Mouse (Mus musculus) stomach, postnatal 0 days (tissue): ENCODE results near the gene Mrps7. TPM values are rescaled to one million over a fixed set of nuclear protein-coding genes. Genes with fewer than 3 reads are reported as not detected.
A peak's percentile ranks its signal among the peaks of the same experiment; 100 is the strongest.
"Not testable (repeated sequence)": the region's sequence is repeated elsewhere in the genome, so short reads cannot be mapped to it uniquely, and the experiment has no call there.

Experiments used
- ATAC-seq: fragments of 200-750 bp; cut with Nextera tagmentation; 2 replicates; pipeline ENCODE4 v1.8.0; 2017; ENCODE audit not compliant: low FRiP score, low TSS enrichment
- DNase-seq: peaks from one replicate; pipeline ENCODE4 v3.0.0-alpha.2; 2016; ENCODE audit warnings: low spot score
- H3K27ac ChIP-seq: fragments of 300-500 bp; sonication (generic); replicated peaks from 2 replicates; pipeline ENCODE4 v1.5.1; 2014; ENCODE audit warnings: mild to moderate bottlenecking, control low read depth
- H3K27me3 ChIP-seq: fragments of 300-500 bp; sonication (generic); 2 replicates; pipeline ENCODE4 v1.6.1; 2014; ENCODE audit warnings: low read length; ENCODE audit not compliant: control insufficient read depth, insufficient read depth
- H3K36me3 ChIP-seq: fragments of 300-500 bp; sonication (generic); 2 replicates; pipeline ENCODE4 v1.6.1; 2014; ENCODE audit warnings: low read length, mixed read lengths; ENCODE audit not compliant: control insufficient read depth, insufficient read depth
- H3K4me1 ChIP-seq: fragments of 300-500 bp; sonication (generic); replicated peaks from 2 replicates; pipeline ENCODE4 v1.6.1; 2014; ENCODE audit warnings: antibody characterized with exemption; ENCODE audit not compliant: control insufficient read depth, insufficient read depth
- H3K4me2 ChIP-seq: fragments of 300-500 bp; sonication (generic); replicated peaks from 2 replicates; pipeline ENCODE4 v1.6.1; 2014; ENCODE audit warnings: low read depth, mild to moderate bottlenecking, control low read depth, moderate library complexity
- H3K4me3 ChIP-seq: fragments of 300-500 bp; sonication (generic); 2 replicates; pipeline ENCODE4 v1.5.1; 2014; ENCODE audit warnings: low read depth, low read length, control low read depth
- H3K9ac ChIP-seq: fragments of 300-500 bp; sonication (generic); 2 replicates; pipeline ENCODE4 v1.6.1; 2014; ENCODE audit warnings: mild to moderate bottlenecking, low read length, control low read depth, mixed read lengths
- H3K9me3 ChIP-seq: fragments of 300-500 bp; sonication (generic); 2 replicates; pipeline ENCODE4 v1.6.1; 2016; ENCODE audit warnings: low read length; ENCODE audit not compliant: control insufficient read depth
- CTCF ChIP-seq: IDR thresholded peaks from 2 replicates; pipeline ENCODE4 v1.5.1; 2016; ENCODE audit warnings: antibody characterized with exemption, low read depth, mild to moderate bottlenecking, moderate library complexity
- EP300 ChIP-seq: optimal IDR thresholded peaks from 2 replicates; pipeline ENCODE3; 2016; ENCODE audit warnings: antibody characterized with exemption
- WGBS: fragments of 180-500 bp; shearing (Covaris S2); extraction: QIAGEN DNeasy Blood & Tissue Kit; methylation state at CpG from one replicate; pipeline ENCODE4 v1.1.7; 2014; 5-methylcytosine and 5-hydroxymethylcytosine counted together
- polyA plus RNA-seq: library from polyadenylated mRNA; unstranded; fragments of >200 nt; fragmentation: Nextera tagmentation; extraction: Ambion mirVana; gene quantifications from 2 replicates; pipeline ENCODE4 v1.2.1, GENCODE M21; 2015

Gene Mrps7
- polyA plus RNA-seq, 1 experiment from 2014 or later, result 58.4 TPM

- TF ChIP-seq EP300 (no peak), CTCF (no peak)
- H3K36me3 ChIP-seq, result no peaks in the 10 kb centered on the region
- WGBS, result 80% methylated on average over 3 of the region's 4 CpGs
- no peak overlapping the region for H3K4me3 ChIP-seq
- no peaks in the 10 kb centered on the region for H3K9me3 ChIP-seq
- H3K4me1 ChIP-seq, result no peaks in the 10 kb centered on the region
- no peak overlapping the region for H3K27ac ChIP-seq
- no peak overlapping the region for H3K4me2 ChIP-seq
- H3K27me3 ChIP-seq, result no peaks in the 10 kb centered on the region
- no peak for DNase-seq
- no peak for ATAC-seq
- H3K9ac ChIP-seq, result no peak overlapping the region
Measured at GRCm38 (mm10) chr11:115640311-115640828, 36.6 kb downstream of the Mrps7 start.

DNA sequence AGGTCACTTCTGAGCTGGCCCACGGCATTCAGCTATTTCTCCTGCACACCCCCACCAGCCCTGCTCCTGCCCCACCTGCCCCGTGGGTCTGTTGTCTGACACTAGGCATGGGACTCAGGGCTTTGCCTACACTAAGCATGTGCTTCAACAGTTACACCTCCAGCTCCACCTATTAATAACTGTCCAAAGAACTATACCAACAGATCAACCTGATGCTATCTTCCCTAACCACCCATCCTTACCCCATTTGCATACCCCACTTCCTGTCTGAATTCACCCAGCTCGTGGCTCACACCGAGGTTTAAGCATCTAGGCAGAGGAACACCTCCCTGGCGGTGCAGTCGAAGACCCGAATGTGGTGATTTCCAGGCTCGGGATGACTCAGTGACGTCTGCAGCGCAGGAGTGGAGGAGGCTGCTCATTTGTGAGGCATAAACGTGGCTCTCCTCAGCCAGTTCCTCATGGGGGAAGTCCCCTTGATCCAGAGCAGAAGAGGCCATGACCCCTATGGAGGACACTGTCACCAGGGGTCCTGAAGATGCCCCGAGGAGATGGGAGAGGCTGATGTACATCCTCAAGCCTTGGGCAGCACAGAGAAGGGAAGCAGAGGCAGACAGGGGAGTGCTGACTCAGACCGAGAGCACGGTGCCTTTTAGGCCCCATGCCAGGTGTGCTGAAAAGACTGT lies 37.4 kb downstream of the Mrps7 start:
- Histone ChIP-seq H3K9me3 (no peaks in the 10 kb centered on the region), H3K4me3 (no peak overlapping the region), H3K36me3 (no peaks in the 10 kb centered on the region), H3K27me3 (no peaks in the 10 kb centered on the region), H3K4me1 (no peaks in the 10 kb centered on the region), H3K9ac (no peak overlapping the region), H3K27ac (no peak overlapping the region), H3K4me2 (no peak overlapping the region)
- no peak for TF ChIP-seq EP300
- TF ChIP-seq CTCF, result no peak
- 0 out of 2 replicates have a peak, but pooled peaks have one; percentile 4 for ATAC-seq
- no peak for DNase-seq
- 49% methylated on average over 14 of the region's 14 CpGs for WGBS

- 85% methylated on average over 4 of the region's 4 CpGs for WGBS
- no peak overlapping the region for H3K27ac ChIP-seq
- no peak overlapping the region for H3K9ac ChIP-seq
- no peak overlapping the region for H3K4me2 ChIP-seq
- H3K4me1 ChIP-seq, result no peaks in the 10 kb centered on the region
- H3K4me3 ChIP-seq, result no peak overlapping the region
- TF ChIP-seq CTCF, result no peak
- TF ChIP-seq EP300, result no peak
- H3K36me3 ChIP-seq, result peaks cover 2% of the 10 kb centered on the region; the same call in 1 of the 2 replicates
- DNase-seq (no peak), ATAC-seq (no peak)
- no peaks in the 10 kb centered on the region for H3K9me3 ChIP-seq
- H3K27me3 ChIP-seq, result no peaks in the 10 kb centered on the region
Measured at GRCm38 (mm10) chr11:115641664-115642036, 37.9 kb downstream of the Mrps7 start.

DNA sequence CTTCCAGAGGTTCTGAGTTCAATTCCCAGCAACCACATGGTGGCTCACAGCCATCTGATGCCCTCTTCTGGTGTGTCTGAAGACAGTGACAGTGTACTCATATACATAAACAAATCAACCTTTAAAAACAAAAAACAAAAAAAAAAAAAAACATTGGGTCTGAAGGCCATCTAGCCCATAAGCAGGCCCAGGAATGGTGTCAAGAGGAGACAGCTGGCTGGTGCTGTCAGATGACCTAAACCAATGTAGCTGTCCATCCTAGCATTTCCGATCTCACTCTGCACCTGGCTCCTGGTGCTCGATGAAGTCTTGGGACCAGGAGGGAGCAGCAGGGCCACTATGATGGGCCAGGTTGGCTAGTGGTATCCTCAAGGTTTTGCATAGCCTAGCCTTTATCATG lies 39.0 kb downstream of the Mrps7 start:
- 95% methylated on average over 2 of the region's 2 CpGs for WGBS
- H3K4me3 ChIP-seq, result no peak overlapping the region
- no peak overlapping the region for H3K27ac ChIP-seq
- H3K36me3 ChIP-seq, result peaks cover 6% of the 10 kb centered on the region; the same call in 1 of the 2 replicates
- H3K4me1 ChIP-seq, result no peaks in the 10 kb centered on the region
- ATAC-seq (no peak), DNase-seq (no peak)
- no peak overlapping the region for H3K4me2 ChIP-seq
- H3K9ac ChIP-seq, result no peak overlapping the region
- TF ChIP-seq CTCF, result no peak
- TF ChIP-seq EP300, result no peak
- no peaks in the 10 kb centered on the region for H3K9me3 ChIP-seq
- no peaks in the 10 kb centered on the region for H3K27me3 ChIP-seq

DNA sequence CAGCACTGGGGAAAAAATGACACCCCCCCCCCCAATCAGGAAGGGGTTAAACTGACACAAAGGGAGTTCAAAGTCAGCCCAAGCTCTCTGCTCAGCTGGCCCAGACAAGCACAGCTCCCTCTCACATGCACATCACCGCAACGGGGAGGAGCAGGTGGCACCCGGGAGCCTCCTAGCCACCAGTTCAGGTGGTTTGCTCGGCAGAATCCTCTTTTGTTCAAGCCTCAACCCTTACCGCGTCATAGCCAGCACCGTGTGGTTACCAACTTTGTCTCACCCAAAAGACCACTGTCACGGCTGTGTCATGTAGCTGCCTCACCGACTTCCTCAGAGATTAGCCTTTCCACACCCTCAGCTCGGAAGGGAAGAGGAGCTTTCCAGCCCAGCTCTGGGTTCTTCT lies 39.5 kb downstream of the Mrps7 start:
- H3K36me3 ChIP-seq, result peaks cover 6% of the 10 kb centered on the region; the same call in 1 of the 2 replicates

GRCm38 (mm10) chr11:115644308-115644707 lies 40.6 kb downstream of the Mrps7 start:
- WGBS, result 90% methylated on average over 13 of the region's 13 CpGs
- Histone ChIP-seq H3K27ac (no peak overlapping the region), H3K4me1 (no peaks in the 10 kb centered on the region), H3K4me3 (no peak overlapping the region), H3K27me3 (no peaks in the 10 kb centered on the region), H3K36me3 (peaks cover 6% of the 10 kb centered on the region; the same call in 1 of the 2 replicates), H3K9ac (no peak overlapping the region), H3K4me2 (no peak overlapping the region), H3K9me3 (no peaks in the 10 kb centered on the region)
- ATAC-seq, result no peak
- TF ChIP-seq EP300, result no peak
- TF ChIP-seq CTCF, result no peak
- DNase-seq, result no peak

More for the DNA sequence above, 39.5 kb downstream of the Mrps7 start:
- TF ChIP-seq EP300 (no peak), CTCF (no peak)
- Histone ChIP-seq H3K9me3 (no peaks in the 10 kb centered on the region), H3K27ac (no peak overlapping the region), H3K4me2 (no peak overlapping the region), H3K4me1 (no peaks in the 10 kb centered on the region), H3K27me3 (no peaks in the 10 kb centered on the region), H3K4me3 (no peak overlapping the region), H3K9ac (no peak overlapping the region)
- ATAC-seq (no peak), DNase-seq (no peak)
- 69% methylated on average over 10 of the region's 10 CpGs for WGBS

DNA sequence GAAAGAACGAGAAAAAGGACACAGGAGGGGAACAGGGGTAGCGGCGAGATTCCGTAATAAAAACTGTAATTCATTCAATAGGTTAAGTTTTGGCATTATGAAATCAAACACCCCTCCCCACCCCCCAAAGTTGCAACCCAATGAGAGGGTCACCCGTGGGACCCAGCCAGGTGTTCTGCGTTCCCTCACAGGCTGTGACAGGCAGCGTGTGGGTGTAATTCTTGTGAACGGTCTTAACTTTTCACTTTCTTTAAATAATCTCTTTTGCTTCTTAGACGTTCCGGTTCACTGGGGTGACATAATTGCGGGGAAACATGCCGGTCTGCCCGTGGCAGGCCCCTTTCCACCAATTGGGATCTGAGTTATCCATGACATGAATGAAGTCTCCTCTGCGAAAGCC lies 41.8 kb downstream of the Mrps7 start:
- not testable (repeated sequence) for H3K27me3 ChIP-seq, H3K36me3 ChIP-seq, ATAC-seq, H3K9ac ChIP-seq, H3K4me1 ChIP-seq, H3K9me3 ChIP-seq, H3K4me3 ChIP-seq, H3K4me2 ChIP-seq, H3K27ac ChIP-seq, DNase-seq
- WGBS, result 60% methylated on average over 14 of the region's 14 CpGs
